Mouse (Mus musculus): ENCODE results near the gene Bend3.

DNA sequence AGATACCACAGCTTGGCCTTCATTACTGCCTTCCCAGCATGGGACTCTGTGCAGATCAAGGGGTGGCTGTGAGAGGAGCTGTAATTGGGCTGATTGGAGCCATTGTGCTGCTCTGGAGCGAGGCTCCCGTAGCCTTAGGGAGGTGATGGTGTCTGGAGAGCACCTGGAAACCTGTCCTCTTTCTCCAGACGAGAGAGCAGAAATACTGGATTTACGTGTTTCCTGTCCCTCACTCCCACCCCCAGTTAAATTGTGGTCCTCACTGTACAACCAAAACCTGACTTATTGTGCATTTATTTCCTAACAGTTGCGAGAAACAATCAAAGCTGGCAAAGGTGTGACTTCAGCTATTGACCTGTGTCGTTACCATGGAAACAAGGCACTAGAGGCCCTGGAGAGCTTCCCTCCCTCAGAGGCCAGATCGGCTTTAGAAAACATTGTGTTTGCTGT, 39.1 kb upstream of the Bend3 start:
- TF ChIP-seq GATA1 (IDR thresholded peaks at IDR 0.05; ENCODE audit: low read depth, low read length): no peak
- no peak for TF ChIP-seq POLR2A (IDR thresholded peaks at IDR 0.05; ENCODE audit: control insufficient read depth in 1 of 2, insufficient read depth in 1 of 2, low read depth in 1 of 2, low read length in 2 of 2, poor library complexity in 1 of 2)
- TF ChIP-seq MYB (IDR thresholded peaks at IDR 0.05; ENCODE audit: low read depth, low read length): no peak
- no peak for TF ChIP-seq CTCF (IDR thresholded peaks at IDR 0.05 in 2 of 3, conservative IDR thresholded peaks at IDR 0.05 in 1 of 3; ENCODE audit: control insufficient read depth in 1 of 3, insufficient read depth in 1 of 3, low read depth in 2 of 3, low read length in 3 of 3, poor library complexity in 1 of 3, severe bottlenecking in 1 of 3)
- no peak for TF ChIP-seq MAZ (IDR thresholded peaks at IDR 0.05; ENCODE audit: low read depth, low read length)
- TF ChIP-seq ZC3H11A (IDR thresholded peaks at IDR 0.05; ENCODE audit: low read depth, low read length): no peak
- no peak for TF ChIP-seq HCFC1 (IDR thresholded peaks at IDR 0.05; ENCODE audit: low read depth, low read length)
- TF ChIP-seq CHD1 (IDR thresholded peaks at IDR 0.05; ENCODE audit: low read depth, low read length): no peak
- TF ChIP-seq MEF2A (IDR thresholded peaks at IDR 0.05; ENCODE audit: extremely low read depth, insufficient replicate concordance, low read depth, low read length, poor library complexity, severe bottlenecking): no peak
- no peak for TF ChIP-seq CHD2 (IDR thresholded peaks at IDR 0.05; ENCODE audit: low read length)
- TF ChIP-seq MXI1 (IDR thresholded peaks at IDR 0.05; ENCODE audit: low read depth, low read length): no peak
- TF ChIP-seq NELFE (IDR thresholded peaks at IDR 0.05; ENCODE audit: low read depth, low read length): no peak
- TF ChIP-seq ETS1 (IDR thresholded peaks at IDR 0.05; ENCODE audit: low read depth, low read length): no peak

Measured in MEL (cell line).